Mouse (Mus musculus) spleen, adult 2 months (tissue): ENCODE results near the gene Olfr1375.

ENCODE experiments used
- CTCF ChIP-seq: fragments of 200-500 bp; IDR thresholded peaks from 2 replicates; pipeline ENCODE4 v1.5.1; 2011; ENCODE audit warnings: mild to moderate bottlenecking, inconsistent platforms; ENCODE audit not compliant: insufficient read depth, insufficient read length, insufficient replicate concordance; ENCODE audit errors: extremely low read depth
- POLR2A ChIP-seq: fragments of 200-500 bp; IDR thresholded peaks from 2 replicates; pipeline ENCODE4 v1.6.1; 2011; ENCODE audit warnings: low read depth, low read length, inconsistent platforms

- TF ChIP-seq CTCF (no peak), POLR2A (no peak)
Measured at GRCm38 (mm10) chr11:51011821-51012220, 36.1 kb upstream of the Olfr1375 start.
